Mouse (Mus musculus) hematopoietic stem cell, adult 5-6 weeks (primary cell): ENCODE measurements at regions not wholly inside any gene's neighbourhood (a gene's known extent, or its start where the extent isn't known, plus 50 kb on each side); places are given as distances from the start of the nearest gene placed in this dataset.
A peak's percentile ranks its signal among the peaks of the same experiment; 100 is the strongest.

Experiments used
- ATAC-seq, 2 experiments: fragments of 125-278 bp in 1 of 2; replicated peaks in 1 of 2; 2 replicates each; pipeline ENCODE4 v1.8.0; 2016 to 2017; ENCODE audit warnings: inconsistent platforms in 2 of 2, mild to moderate bottlenecking in 2 of 2, moderate number of reproducible peaks in 2 of 2, low read depth in 1 of 2, moderate TSS enrichment in 1 of 2; ENCODE audit not compliant: low FRiP score in 2 of 2, poor library complexity in 2 of 2, severe bottlenecking in 2 of 2, insufficient read depth in 1 of 2, low TSS enrichment in 1 of 2

GRCm38 (mm10) chr1:72108678-72109077 lies 103.4 kb downstream of the Mreg start:
- ATAC-seq = no peak

GRCm38 (mm10) chr1:72107125-72107524 lies 105.0 kb downstream of the Mreg start:
- ATAC-seq = peak in 1 of 2 experiments; percentile 78; a peak in 1 of 4 replicates

GRCm38 (mm10) chr1:72106655-72107054 lies 105.5 kb downstream of the Mreg start:
- peak; percentile 22 to 52; a peak in 1 of 4 replicates for ATAC-seq

- ATAC-seq = no peak
These were observed 106.6 kb downstream of the Mreg start for GRCm38 (mm10) chr1:72105435-72106057.

GRCm38 (mm10) chr1:72103962-72104361 lies 108.1 kb downstream of the Mreg start:
- no peak for ATAC-seq

- ATAC-seq = no peak
These were observed 108.7 kb downstream of the Mreg start for GRCm38 (mm10) chr1:72103387-72103786.

- ATAC-seq = no peak
These were observed 112.7 kb downstream of the Mreg start for GRCm38 (mm10) chr1:72099447-72099846.

GRCm38 (mm10) chr1:72091344-72091743 lies 120.8 kb downstream of the Mreg start:
- no peak for ATAC-seq

- ATAC-seq = no peak
These were observed 126.4 kb downstream of the Mreg start for GRCm38 (mm10) chr1:72085661-72086060.

GRCm38 (mm10) chr1:72084219-72084618 lies 127.9 kb downstream of the Mreg start:
- ATAC-seq = no peak

- ATAC-seq = no peak
These were observed 129.7 kb downstream of the Mreg start for GRCm38 (mm10) chr1:72082366-72082765.

- ATAC-seq = no peak
These were observed 130.3 kb downstream of the Mreg start for GRCm38 (mm10) chr1:72081811-72082210.

- no peak for ATAC-seq
These were observed 133.1 kb downstream of the Mreg start for GRCm38 (mm10) chr1:72078926-72079550.

- no peak for ATAC-seq
These were observed 135.8 kb downstream of the Mreg start for GRCm38 (mm10) chr1:72076341-72076740.

- ATAC-seq = no peak
These were observed 136.6 kb downstream of the Mreg start for GRCm38 (mm10) chr1:72075464-72075863.

GRCm38 (mm10) chr1:72073245-72073644 lies 138.9 kb downstream of the Mreg start:
- ATAC-seq = no peak

- no peak for ATAC-seq
These were observed 141.6 kb downstream of the Mreg start for GRCm38 (mm10) chr1:72070489-72070888.

GRCm38 (mm10) chr1:72069056-72069455 lies 143.1 kb downstream of the Mreg start:
- no peak for ATAC-seq

GRCm38 (mm10) chr1:72065090-72065489 lies 147.0 kb downstream of the Mreg start:
- no peak for ATAC-seq
